Mouse (Mus musculus) forebrain, embryonic 11.5 days (tissue): ENCODE data around the gene Gpank1. TPM values are rescaled to one million over a fixed set of nuclear protein-coding genes. Genes with fewer than 3 reads are reported as not detected.

Source experiments
- ATAC-seq: fragments of 200-750 bp; cut with Nextera tagmentation; replicated peaks from 2 replicates; pipeline ENCODE4 v1.8.0; 2017; ENCODE audit warnings: moderate TSS enrichment; ENCODE audit not compliant: low FRiP score
- DNase-seq: peaks from one replicate; pipeline ENCODE4 v3.0.0-alpha.2; 2017; ENCODE audit warnings: low spot score
- H3K27ac ChIP-seq: fragments of 300-500 bp; sonication (generic); 2 replicates; pipeline ENCODE4 v1.5.1; 2014; ENCODE audit warnings: low read depth, low read length
- H3K27me3 ChIP-seq: fragments of 300-500 bp; sonication (generic); 2 replicates; pipeline ENCODE4 v1.6.1; 2014; ENCODE audit warnings: mild to moderate bottlenecking, low read length, mixed read lengths; ENCODE audit not compliant: control insufficient read depth, insufficient read depth
- H3K36me3 ChIP-seq: fragments of 300-500 bp; sonication (generic); 2 replicates; pipeline ENCODE4 v1.6.1; 2014; ENCODE audit warnings: mild to moderate bottlenecking, low read length, moderate library complexity, mixed read lengths; ENCODE audit not compliant: control insufficient read depth, insufficient read depth
- H3K4me1 ChIP-seq: fragments of 300-500 bp; sonication (generic); replicated peaks from 2 replicates; pipeline ENCODE4 v1.6.1; 2014; ENCODE audit warnings: low read length, mixed read lengths; ENCODE audit not compliant: control insufficient read depth, insufficient read depth
- H3K4me2 ChIP-seq: fragments of 300-500 bp; sonication (generic); 2 replicates; pipeline ENCODE4 v1.6.1; 2014; ENCODE audit warnings: low read depth, mild to moderate bottlenecking, low read length, moderate library complexity, mixed read lengths; ENCODE audit not compliant: severe bottlenecking
- H3K4me3 ChIP-seq: fragments of 300-500 bp; sonication (generic); 2 replicates; pipeline ENCODE4 v1.5.1; 2014; ENCODE audit warnings: low read depth, low read length
- H3K9ac ChIP-seq: fragments of 300-500 bp; sonication (generic); 2 replicates; pipeline ENCODE4 v1.6.1; 2014; ENCODE audit warnings: low read length
- H3K9me3 ChIP-seq: fragments of 300-500 bp; sonication (generic); 2 replicates; pipeline ENCODE4 v1.6.1; 2016; ENCODE audit warnings: low read length, mixed read lengths; ENCODE audit not compliant: control insufficient read depth
- WGBS: fragments of 180-500 bp; shearing (Covaris S2); extraction: QIAGEN DNeasy Blood & Tissue Kit; methylation state at CpG from one replicate; pipeline ENCODE4 v1.1.7; 2014; 5-methylcytosine and 5-hydroxymethylcytosine counted together
- polyA plus RNA-seq: library from polyadenylated mRNA; unstranded; fragments of >200 nt; fragmentation: Nextera tagmentation; extraction: Ambion mirVana; gene quantifications from 2 replicates; pipeline ENCODE4 v1.2.1, GENCODE M21; 2014

Gpank1 gene
- polyA plus RNA-seq, 1 experiment from 2014 or later, result 33.7 TPM

DNA sequence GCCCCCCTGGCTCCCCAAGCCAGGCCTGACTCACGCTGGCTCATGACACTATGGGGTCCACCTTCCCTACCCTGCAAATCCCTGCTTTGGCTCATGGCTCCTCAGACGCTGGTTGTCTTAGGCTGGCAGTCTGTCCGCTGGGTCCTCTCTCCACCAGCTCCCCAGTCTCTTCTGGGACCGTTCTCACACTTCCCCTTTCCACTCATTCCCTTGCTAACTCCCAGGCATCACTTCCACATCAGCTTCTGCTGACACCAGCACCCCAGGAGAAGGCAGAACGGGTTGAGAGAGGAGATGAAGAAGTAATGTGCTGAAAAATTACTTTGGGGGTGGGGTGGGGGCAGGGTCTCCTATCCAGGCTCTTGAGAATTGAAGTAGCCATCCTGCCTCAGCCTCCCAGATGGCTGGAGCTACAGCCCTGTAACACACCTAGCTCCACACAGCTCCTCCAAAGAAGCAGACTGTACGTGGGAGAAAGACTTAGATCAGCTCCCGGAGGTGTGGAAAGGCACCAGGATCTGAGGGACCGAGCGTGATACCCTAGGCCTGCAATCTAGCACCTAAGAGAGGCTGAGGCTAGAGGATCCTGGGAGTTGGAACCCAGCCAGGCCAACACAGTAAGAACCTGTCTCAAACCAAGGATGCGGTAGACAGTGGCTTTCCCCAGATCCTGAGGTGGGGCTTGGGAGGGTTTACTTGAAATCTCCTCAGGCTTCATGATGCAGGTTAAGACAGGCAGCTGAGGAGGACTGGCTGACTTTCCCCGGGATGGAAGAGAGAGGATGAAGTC is 51.4 kb downstream of the Gpank1 start:
- ATAC-seq (no peak), DNase-seq (no peak)
- H3K27me3 ChIP-seq, result no peaks in the 10 kb centered on the region
- H3K36me3 ChIP-seq, result no peaks in the 10 kb centered on the region
- H3K4me3 ChIP-seq, result no peak overlapping the region
- no peak overlapping the region for H3K27ac ChIP-seq
- H3K9ac ChIP-seq, result no peak overlapping the region
- no peaks in the 10 kb centered on the region for H3K9me3 ChIP-seq
- WGBS, result 77% methylated on average over 11 of the region's 11 CpGs
- H3K4me1 ChIP-seq, result no peaks in the 10 kb centered on the region
- H3K4me2 ChIP-seq, result no peak overlapping the region

DNA sequence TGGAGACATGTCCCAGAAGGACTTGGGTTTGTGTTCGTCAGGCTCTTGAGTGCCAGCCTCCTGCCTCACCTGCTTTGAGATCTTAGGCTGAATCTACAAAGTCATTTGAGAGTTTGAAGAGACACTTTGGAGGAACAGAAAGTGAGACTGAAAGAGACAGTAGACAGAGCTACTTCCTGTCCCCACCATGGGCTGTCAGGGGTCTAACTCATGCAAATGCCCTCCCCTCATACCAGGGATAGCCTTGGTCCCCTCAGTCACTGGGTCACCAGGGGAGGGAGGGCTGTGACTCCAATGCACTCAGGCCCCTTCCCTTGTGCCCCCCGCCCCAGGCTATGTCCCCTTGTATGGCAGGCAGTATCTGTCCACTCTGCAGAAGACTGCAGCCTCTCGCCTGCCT is 52.1 kb downstream of the Gpank1 start:
- no peaks in the 10 kb centered on the region for H3K36me3 ChIP-seq
- ATAC-seq, result no peak
- 81% methylated on average over 3 of the region's 3 CpGs for WGBS

More for the DNA sequence above, 52.1 kb downstream of the Gpank1 start:
- DNase-seq, result no peak
- no peak overlapping the region for H3K4me3 ChIP-seq
- no peak overlapping the region for H3K27ac ChIP-seq
- no peaks in the 10 kb centered on the region for H3K4me1 ChIP-seq
- no peak overlapping the region for H3K9ac ChIP-seq
- H3K4me2 ChIP-seq, result no peak overlapping the region
- no peaks in the 10 kb centered on the region for H3K27me3 ChIP-seq
- H3K9me3 ChIP-seq, result no peaks in the 10 kb centered on the region

Other genes with a start within 250 kb of the Gpank1 start
- gene Zbtb12, start 242.0 kb upstream of the Gpank1 start, polyA plus RNA-seq, result 2.1 and 2.8 TPM in 2 replicates
- gene Gm20547, start 239.4 kb upstream of the Gpank1 start, polyA plus RNA-seq, result not detected in 2 replicates
- 1.1 and 1.7 TPM in 2 replicates for gene C2, start 223.2 kb upstream of the Gpank1 start, polyA plus RNA-seq
- gene Ehmt2, start 223.0 kb upstream of the Gpank1 start, polyA plus RNA-seq, result 90.4 and 96.8 TPM in 2 replicates
- not detected in 2 replicates for gene Slc44a4, start 207.0 kb upstream of the Gpank1 start, polyA plus RNA-seq
- gene Neu1, start 190.2 kb upstream of the Gpank1 start, polyA plus RNA-seq, result 12.8 and 13.4 TPM in 2 replicates
- 0.24 TPM in 1 of 2 replicates, not detected in the other for gene Hspa1b, start 162.2 kb upstream of the Gpank1 start, polyA plus RNA-seq
- gene Gm20481, start 151.5 kb upstream of the Gpank1 start, polyA plus RNA-seq, result not detected in 2 replicates
- 1.6 TPM in 2 replicates for gene Hspa1a, start 149.3 kb upstream of the Gpank1 start, polyA plus RNA-seq
- 1.7 and 1.8 TPM in 2 replicates for gene Hspa1l, start 148.8 kb upstream of the Gpank1 start, polyA plus RNA-seq
- gene Lsm2, start 139.6 kb upstream of the Gpank1 start, polyA plus RNA-seq, result 288 and 292 TPM in 2 replicates
- 169 and 174 TPM in 2 replicates for gene Vars, start 120.5 kb upstream of the Gpank1 start, polyA plus RNA-seq
- 0.15 and 0.27 TPM in 2 replicates for gene Vwa7, start 104.9 kb upstream of the Gpank1 start, polyA plus RNA-seq
- gene Sapcd1, start 93.4 kb upstream of the Gpank1 start, polyA plus RNA-seq, result 4.0 and 4.1 TPM in 2 replicates
- gene Msh5, start 74.7 kb upstream of the Gpank1 start, polyA plus RNA-seq, result 5.8 and 7.9 TPM in 2 replicates
- 67.7 and 74.5 TPM in 2 replicates for gene Clic1, start 71.5 kb upstream of the Gpank1 start, polyA plus RNA-seq
- gene Ddah2, start 62.4 kb upstream of the Gpank1 start, polyA plus RNA-seq, result 489 and 543 TPM in 2 replicates
- 0.20 TPM in 1 of 2 replicates, not detected in the other for gene Ly6g6c, start 56.1 kb upstream of the Gpank1 start, polyA plus RNA-seq
- gene Mpig6b, start 55.3 kb upstream of the Gpank1 start, polyA plus RNA-seq, result 1.3 and 1.6 TPM in 2 replicates
- 0.39 and 0.57 TPM in 2 replicates for gene Ly6g6e, start 44.6 kb upstream of the Gpank1 start, polyA plus RNA-seq
- 1.7 and 1.8 TPM in 2 replicates for gene Ly6g6d, start 43.4 kb upstream of the Gpank1 start, polyA plus RNA-seq
- 0.72 and 0.88 TPM in 2 replicates for gene Ly6g6f, start 35.8 kb upstream of the Gpank1 start, polyA plus RNA-seq
- 52.6 and 53.8 TPM in 2 replicates for gene Abhd16a, start 32.2 kb upstream of the Gpank1 start, polyA plus RNA-seq
- gene Ly6g5c, start 13.2 kb upstream of the Gpank1 start, polyA plus RNA-seq, result not detected in 2 replicates
- 1.4 and 1.9 TPM in 2 replicates for gene Ly6g5b, start 6.0 kb upstream of the Gpank1 start, polyA plus RNA-seq
- gene Csnk2b, start 598 bp downstream of the Gpank1 start, polyA plus RNA-seq, result 296 and 297 TPM in 2 replicates
- 8.6 and 8.7 TPM in 2 replicates for gene D17H6S53E, start 4.9 kb downstream of the Gpank1 start, polyA plus RNA-seq
- 0.64 and 0.88 TPM in 2 replicates for gene Apom, start 10.6 kb downstream of the Gpank1 start, polyA plus RNA-seq
- 96.6 and 100 TPM in 2 replicates for gene Bag6, start 13.7 kb downstream of the Gpank1 start, polyA plus RNA-seq
- gene Prrc2a, start 43.4 kb downstream of the Gpank1 start, polyA plus RNA-seq, result 277 and 281 TPM in 2 replicates
- gene Aif1, start 54.6 kb downstream of the Gpank1 start, polyA plus RNA-seq, result 2.9 and 3.5 TPM in 2 replicates
- gene Lst1, start 67.0 kb downstream of the Gpank1 start, polyA plus RNA-seq, result 3.8 and 4.7 TPM in 2 replicates
- gene Ltb, start 73.0 kb downstream of the Gpank1 start, polyA plus RNA-seq, result 0.17 and 0.41 TPM in 2 replicates
- gene Tnf, start 80.6 kb downstream of the Gpank1 start, polyA plus RNA-seq, result not detected in 2 replicates
- gene Lta, start 83.9 kb downstream of the Gpank1 start, polyA plus RNA-seq, result not detected in 2 replicates
- 0.85 TPM in 1 of 2 replicates, not detected in the other for gene Gm16181, start 99.4 kb downstream of the Gpank1 start, polyA plus RNA-seq
- gene Atp6v1g2, start 112.2 kb downstream of the Gpank1 start, polyA plus RNA-seq, result 12.1 and 14.2 TPM in 2 replicates
- gene Nfkbil1, start 114.3 kb downstream of the Gpank1 start, polyA plus RNA-seq, result 4.3 and 5.5 TPM in 2 replicates
- gene Ddx39b, start 120.3 kb downstream of the Gpank1 start, polyA plus RNA-seq, result 717 and 756 TPM in 2 replicates
- gene H2-D1, start 141.3 kb downstream of the Gpank1 start, polyA plus RNA-seq, result 45.8 and 51.2 TPM in 2 replicates
- gene H2-Q1, start 198.9 kb downstream of the Gpank1 start, polyA plus RNA-seq, result not detected in 2 replicates
- 0.31 and 0.53 TPM in 2 replicates for gene H2-Q2, start 220.8 kb downstream of the Gpank1 start, polyA plus RNA-seq